In the genomic region with DNA sequence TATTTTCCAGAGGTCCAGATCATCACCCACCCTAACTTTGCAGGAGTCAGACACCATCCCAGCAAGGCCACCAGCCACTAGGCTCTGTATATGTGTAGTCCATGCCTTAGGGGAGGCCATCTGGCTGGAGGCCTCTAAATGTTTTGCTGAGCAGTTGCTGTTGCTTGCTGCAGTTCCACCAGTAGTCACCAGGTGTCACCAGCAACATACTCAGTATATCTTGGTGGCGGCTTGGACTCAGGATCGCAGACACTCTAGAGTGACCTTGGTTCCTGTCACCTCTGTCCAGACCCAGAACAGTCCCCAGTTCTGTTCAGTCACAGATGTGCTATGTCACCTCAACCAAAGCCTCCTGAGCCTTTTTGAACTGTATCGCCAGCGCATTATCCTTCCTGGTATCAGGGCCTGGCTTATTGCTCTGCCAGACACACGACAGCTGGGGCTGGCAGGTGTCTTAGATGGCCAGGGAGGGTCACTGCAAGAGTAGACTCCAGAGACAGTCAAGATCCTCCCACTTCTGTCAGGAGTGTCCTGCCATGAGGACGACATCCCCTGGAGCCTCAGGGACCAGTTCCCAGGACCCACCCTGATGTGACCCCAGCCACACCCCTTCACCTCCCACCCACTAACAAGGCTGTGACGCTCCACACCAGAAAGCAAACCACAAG, we compare ENCODE assay signal across 8 mouse cellular contexts. TPM values are rescaled to one million over a fixed set of nuclear protein-coding genes. Genes with fewer than 3 reads are reported as not detected.
A peak's percentile ranks its signal among the peaks of the same experiment; 100 is the strongest.
DNase-seq lines count a peak whose midpoint lies in the region; ATAC-seq lines count a peak whose summit lies in the region.

No protein-coding gene starts in this region.

- H3K27me3 ChIP-seq in hindbrain, embryonic 10.5 days (ENCODE audit: insufficient read depth, poor library complexity, severe bottlenecking) = no peaks in the 10 kb centered on the region
- no peaks in the 10 kb centered on the region for H3K27me3 ChIP-seq in lung, embryonic 16.5 days (ENCODE audit: control insufficient read depth, insufficient read depth, low read depth, low read length)

- H3K4me1 ChIP-seq in hindbrain, embryonic 10.5 days (replicated peaks) = peaks cover 19% of the 10 kb centered on the region
- H3K4me1 ChIP-seq in lung, embryonic 16.5 days (replicated peaks; ENCODE audit: control insufficient read depth, insufficient read depth, low read length) = 0 out of 2 replicates have a peak, but pooled peaks cover 4% of the 10 kb centered on the region

- no peaks in the 10 kb centered on the region for H3K9me3 ChIP-seq in hindbrain, embryonic 10.5 days
- H3K9me3 ChIP-seq in lung, embryonic 16.5 days (ENCODE audit: control insufficient read depth, low read length) = no peaks in the 10 kb centered on the region

- ATAC-seq in frontal cortex, adult (ENCODE audit: low TSS enrichment) = peak; percentile 71
- peak; percentile 44 for ATAC-seq in lung, embryonic 16.5 days (ENCODE audit: low read depth)

- peak; percentile 77 for DNase-seq in ES-CJ7 (ENCODE audit: low read depth, low spot score)
- peak; percentile 92 to 93 for DNase-seq in cerebellum, adult 18-20 months
- DNase-seq in hindbrain, embryonic 10.5 days (ENCODE audit: low spot score) = peak; percentile 87
- DNase-seq in layer of hippocampus, adult 9-10 months (ENCODE audit: low spot score) = peak; percentile 89
- peak; percentile 77 for DNase-seq in ovary, postnatal 14 days (ENCODE audit: low spot score)
- DNase-seq in thymus, postnatal 0 days (ENCODE audit: low spot score) = peak; percentile 82

- no peak overlapping the region for H3K9ac ChIP-seq in lung, embryonic 16.5 days (ENCODE audit: low read length)

- H3K27ac ChIP-seq in hindbrain, embryonic 10.5 days = no peak overlapping the region
- H3K27ac ChIP-seq in lung, embryonic 16.5 days (ENCODE audit: low read length) = no peak overlapping the region

- H3K4me3 ChIP-seq in hindbrain, embryonic 10.5 days = no peak overlapping the region
- H3K4me3 ChIP-seq in lung, embryonic 16.5 days (ENCODE audit: low read length) = no peak overlapping the region

- peaks cover 100% of the 10 kb centered on the region for H3K36me3 ChIP-seq in hindbrain, embryonic 10.5 days
- H3K36me3 ChIP-seq in lung, embryonic 16.5 days (ENCODE audit: control insufficient read depth, insufficient read depth, low read length) = peaks cover 59% of the 10 kb centered on the region

- 65% methylated on average over 7 of the region's 7 CpGs for WGBS in hindbrain, embryonic 10.5 days
- 42% methylated on average over 7 of the region's 7 CpGs for WGBS in lung, embryonic 16.5 days

- no peak overlapping the region for H3K4me2 ChIP-seq in lung, embryonic 16.5 days (ENCODE audit: low read depth, low read length)

RNA-seq across cellular contexts. Expression of a gene that starts 8.8 kb away (rescaled TPM):
- polyA plus RNA-seq in hindbrain, embryonic 10.5 days (2016; fragmentation: Nextera tagmentation; extraction: Ambion mirVana) = 281 and 334 TPM in 2 replicates
- 181 and 206 TPM in 2 replicates for polyA plus RNA-seq in lung, embryonic 16.5 days (2015; fragmentation: Nextera tagmentation; extraction: Ambion mirVana)
- 174 and 203 TPM in 2 replicates for polyA plus RNA-seq in thymus, postnatal 0 days (2015; fragmentation: Nextera tagmentation; extraction: Ambion mirVana)

RNA-seq across cellular contexts. Expression of a gene that starts 21.4 kb away (rescaled TPM):
- polyA plus RNA-seq in hindbrain, embryonic 10.5 days (2016; fragmentation: Nextera tagmentation; extraction: Ambion mirVana) = 50.9 and 56.8 TPM in 2 replicates
- polyA plus RNA-seq in lung, embryonic 16.5 days (2015; fragmentation: Nextera tagmentation; extraction: Ambion mirVana) = 42.4 and 43.5 TPM in 2 replicates
- 60.8 and 80.4 TPM in 2 replicates for polyA plus RNA-seq in thymus, postnatal 0 days (2015; fragmentation: Nextera tagmentation; extraction: Ambion mirVana)

RNA-seq across cellular contexts. Expression of a gene that starts 25.3 kb away (rescaled TPM):
- 7.1 and 10.9 TPM in 2 replicates for polyA plus RNA-seq in hindbrain, embryonic 10.5 days (2016; fragmentation: Nextera tagmentation; extraction: Ambion mirVana)
- 11.1 and 11.3 TPM in 2 replicates for polyA plus RNA-seq in lung, embryonic 16.5 days (2015; fragmentation: Nextera tagmentation; extraction: Ambion mirVana)
- 2.6 and 2.8 TPM in 2 replicates for polyA plus RNA-seq in thymus, postnatal 0 days (2015; fragmentation: Nextera tagmentation; extraction: Ambion mirVana)

RNA-seq across cellular contexts. Expression of a gene that starts 33.4 kb away (rescaled TPM):
- polyA plus RNA-seq in hindbrain, embryonic 10.5 days (2016; fragmentation: Nextera tagmentation; extraction: Ambion mirVana) = 3.7 and 5.5 TPM in 2 replicates
- polyA plus RNA-seq in lung, embryonic 16.5 days (2015; fragmentation: Nextera tagmentation; extraction: Ambion mirVana) = 9.4 and 10.3 TPM in 2 replicates
- polyA plus RNA-seq in thymus, postnatal 0 days (2015; fragmentation: Nextera tagmentation; extraction: Ambion mirVana) = 10.1 and 10.6 TPM in 2 replicates
